Mouse (Mus musculus) liver, adult (tissue): ENCODE data around the gene Ccdc74a.

ENCODE experiments used
- GATA4 ChIP-seq: IDR thresholded peaks from 2 replicates; pipeline ENCODE4 v1.6.1; 2014; ENCODE audit warnings: mild to moderate bottlenecking, low read length; ENCODE audit not compliant: insufficient replicate concordance

Ccdc74a gene

GRCm38 (mm10) chr16:17646310-17647114, at the start of gene Ccdc74a:
Gene Ccdc74a (plus strand): TSS chr16:17646470.
- TF ChIP-seq GATA4, result no peak

- no peak for TF ChIP-seq GATA4
Observed at GRCm38 (mm10) chr16:17600944-17601562, 45.2 kb upstream of the Ccdc74a start.

- TF ChIP-seq GATA4, result no peak
Observed at GRCm38 (mm10) chr16:17604941-17605340, 41.3 kb upstream of the Ccdc74a start.

- no peak for TF ChIP-seq GATA4
Observed at GRCm38 (mm10) chr16:17605684-17606083, 40.6 kb upstream of the Ccdc74a start.

GRCm38 (mm10) chr16:17611383-17611782, 34.9 kb upstream of the Ccdc74a start:
- TF ChIP-seq GATA4, result no peak

GRCm38 (mm10) chr16:17616212-17616611, 30.1 kb upstream of the Ccdc74a start:
- no peak for TF ChIP-seq GATA4

- TF ChIP-seq GATA4, result no peak
Observed at GRCm38 (mm10) chr16:17617922-17618565, 28.2 kb upstream of the Ccdc74a start.

GRCm38 (mm10) chr16:17619198-17620105, 26.8 kb upstream of the Ccdc74a start, which contains the start of gene Smpd4:
Gene Smpd4 (plus strand): TSS chr16:17619354.
- no peak; the same call in 1 of the 2 replicates for TF ChIP-seq GATA4

- no peak for TF ChIP-seq GATA4
Observed at GRCm38 (mm10) chr16:17621936-17622335, 24.3 kb upstream of the Ccdc74a start.

GRCm38 (mm10) chr16:17625488-17626268, 20.6 kb upstream of the Ccdc74a start:
- no peak for TF ChIP-seq GATA4

GRCm38 (mm10) chr16:17626269-17626555, 20.1 kb upstream of the Ccdc74a start:
- TF ChIP-seq GATA4, result no peak

- no peak for TF ChIP-seq GATA4
Observed at GRCm38 (mm10) chr16:17632580-17632979, 13.7 kb upstream of the Ccdc74a start.

- no peak for TF ChIP-seq GATA4
Observed at GRCm38 (mm10) chr16:17633481-17634181, 12.6 kb upstream of the Ccdc74a start.

GRCm38 (mm10) chr16:17636904-17637303, 9.4 kb upstream of the Ccdc74a start:
- no peak for TF ChIP-seq GATA4

GRCm38 (mm10) chr16:17637610-17638009, 8.7 kb upstream of the Ccdc74a start:
- no peak for TF ChIP-seq GATA4
